Mouse (Mus musculus) spleen, adult 18-20 months (tissue): Measurements from ENCODE around the gene Cnksr3.

Experiments
- DNase-seq, 2 experiments: peaks; one replicate each; pipeline ENCODE4 v3.0.0; 2022; ENCODE audit warnings: mixed read lengths in 2 of 2

Cnksr3 gene

DNA sequence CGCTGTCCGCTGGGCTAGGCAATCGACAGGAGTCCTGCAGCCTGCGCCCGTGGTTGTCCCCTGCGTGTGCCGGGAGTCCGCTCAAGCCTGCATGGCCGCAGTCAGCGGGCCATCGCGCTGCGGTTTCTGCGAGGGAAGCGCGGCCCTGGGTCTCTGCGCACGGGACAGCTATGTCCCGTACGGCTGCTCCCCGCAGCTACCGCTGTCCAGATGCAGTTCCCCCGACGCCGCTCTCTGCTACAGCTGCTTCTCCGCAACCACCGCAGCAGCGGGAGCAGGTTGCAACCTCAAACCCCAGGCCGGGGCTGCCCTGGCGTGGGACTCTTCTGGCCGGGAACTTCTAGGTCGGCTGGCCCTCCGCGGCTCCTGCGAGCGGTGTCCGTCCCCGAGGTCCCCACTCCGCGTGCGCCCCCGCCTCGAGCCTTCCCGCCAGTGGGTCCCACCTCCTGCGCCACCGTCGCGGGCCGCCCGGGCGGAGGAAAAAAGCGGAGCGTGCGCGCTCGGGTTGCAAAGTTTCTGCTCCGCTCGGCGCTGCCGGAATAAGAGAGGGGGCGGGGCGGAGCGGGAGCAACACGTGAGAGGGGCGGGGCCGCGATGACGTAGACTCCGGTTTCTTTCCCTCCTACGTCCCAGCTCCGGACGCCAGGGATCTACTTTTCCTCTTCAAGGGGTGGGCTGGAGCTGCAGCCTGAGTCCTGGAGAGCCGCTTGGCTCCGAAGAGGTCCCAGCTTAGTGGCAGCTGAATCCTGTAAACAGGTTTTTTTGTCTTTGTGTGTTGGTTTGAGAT is at the start of gene Cnksr3:
Gene Cnksr3 (minus strand): TSS at position 542 of the 787 bp plus-strand sequence.
- peak; percentile 86 to 94 for DNase-seq

DNA sequence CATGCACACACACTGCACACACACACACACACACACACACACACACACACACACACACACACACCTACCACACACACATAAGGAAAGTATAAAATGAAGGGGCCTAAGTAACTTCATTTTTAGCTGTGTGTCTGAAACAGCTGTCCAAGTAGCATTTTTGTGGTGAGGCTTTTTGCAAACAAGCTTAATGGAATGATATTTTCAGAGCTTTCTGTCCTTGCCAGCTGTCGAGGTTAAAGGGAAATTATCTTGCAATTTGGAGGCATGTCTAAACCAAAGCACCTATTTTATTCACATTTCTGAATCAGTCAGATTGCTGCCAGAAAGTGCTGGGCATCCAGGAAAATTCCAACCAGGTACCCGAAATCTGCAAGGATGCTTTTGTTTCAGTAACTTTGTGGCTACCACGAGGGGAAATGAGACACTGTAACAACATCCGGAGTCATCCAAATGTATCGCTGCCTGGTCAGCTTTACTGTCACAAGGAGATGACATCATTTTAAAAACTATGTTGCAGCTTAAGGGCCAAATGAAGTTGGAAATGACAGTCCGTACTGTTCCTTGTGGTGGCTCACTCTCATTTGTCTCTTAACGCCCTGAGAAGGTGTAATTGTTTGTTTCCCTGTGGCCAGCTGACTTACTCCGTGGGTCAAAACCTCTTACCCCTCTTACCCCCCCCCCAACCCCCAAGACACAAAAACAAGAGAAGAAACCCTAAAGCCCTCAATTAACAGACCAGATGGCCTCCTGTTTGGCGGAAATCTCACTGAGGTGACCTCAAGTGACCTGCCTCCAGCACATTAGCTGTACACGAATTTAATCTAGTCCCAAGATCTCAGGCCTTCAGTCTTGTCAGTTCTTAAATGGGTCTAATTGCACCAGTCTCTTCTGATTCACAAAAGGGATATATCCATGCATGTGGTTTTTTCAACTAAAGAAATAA is 48.4 kb upstream of the Cnksr3 start:
- no peak for DNase-seq

DNA sequence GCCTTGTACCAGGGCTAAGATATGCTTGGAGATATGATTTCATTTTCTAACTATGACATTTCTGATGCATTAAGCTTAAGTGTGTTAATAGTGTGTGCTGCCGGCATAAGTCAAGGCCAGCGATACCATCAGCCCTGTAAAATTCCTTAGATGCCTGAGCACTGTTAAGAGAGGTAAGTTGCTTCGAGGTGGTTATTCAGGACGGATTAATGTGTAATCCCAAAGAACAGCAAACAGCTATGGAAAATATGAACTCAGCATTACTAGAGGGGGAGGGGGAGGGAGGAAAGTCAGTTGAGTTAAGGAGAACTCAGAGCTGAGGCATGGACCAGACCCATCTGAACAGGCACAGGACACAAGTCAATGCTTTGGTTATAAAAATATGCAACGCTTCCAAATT is 46.6 kb upstream of the Cnksr3 start:
- no peak for DNase-seq

DNA sequence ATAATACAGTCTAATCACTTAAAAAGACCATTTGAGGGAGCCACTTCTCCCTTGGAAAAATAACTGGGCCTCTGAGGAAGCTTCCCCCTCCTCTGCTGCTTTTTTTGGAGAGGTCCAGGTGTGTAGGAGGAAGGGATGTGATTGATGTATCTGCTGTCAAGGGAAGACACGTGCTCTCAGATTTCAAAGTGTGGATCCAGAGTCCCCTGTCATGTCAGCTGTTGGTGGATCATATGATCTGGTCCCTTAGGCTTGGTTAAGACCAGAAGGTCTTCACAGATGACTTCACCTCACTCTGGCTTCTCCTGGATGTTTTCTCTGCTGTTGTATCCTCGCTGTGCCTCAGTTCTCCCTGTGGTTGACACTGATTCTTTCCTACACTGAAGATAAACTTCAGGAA is 38.4 kb upstream of the Cnksr3 start:
- no peak for DNase-seq

DNA sequence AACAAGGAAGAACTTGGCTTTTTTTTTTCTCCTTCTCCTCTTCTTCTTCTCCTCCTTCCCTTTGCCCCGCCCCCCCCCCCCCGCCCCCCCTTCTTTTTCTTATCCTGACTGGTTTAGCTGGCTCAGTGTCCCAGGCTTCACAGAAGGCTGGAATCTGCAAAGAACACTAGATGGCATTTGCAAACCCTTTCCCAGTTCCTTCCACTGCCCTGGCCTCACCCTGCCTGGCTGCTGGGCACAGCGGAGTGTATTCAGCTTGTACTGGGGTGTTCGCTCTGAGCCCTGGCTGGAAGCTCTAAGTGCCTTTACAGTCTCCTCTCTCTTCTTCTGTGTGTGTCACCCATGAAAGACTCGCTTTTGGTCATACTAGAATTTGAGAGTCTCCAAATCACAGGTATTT is 22.6 kb upstream of the Cnksr3 start:
- no peak for DNase-seq

DNA sequence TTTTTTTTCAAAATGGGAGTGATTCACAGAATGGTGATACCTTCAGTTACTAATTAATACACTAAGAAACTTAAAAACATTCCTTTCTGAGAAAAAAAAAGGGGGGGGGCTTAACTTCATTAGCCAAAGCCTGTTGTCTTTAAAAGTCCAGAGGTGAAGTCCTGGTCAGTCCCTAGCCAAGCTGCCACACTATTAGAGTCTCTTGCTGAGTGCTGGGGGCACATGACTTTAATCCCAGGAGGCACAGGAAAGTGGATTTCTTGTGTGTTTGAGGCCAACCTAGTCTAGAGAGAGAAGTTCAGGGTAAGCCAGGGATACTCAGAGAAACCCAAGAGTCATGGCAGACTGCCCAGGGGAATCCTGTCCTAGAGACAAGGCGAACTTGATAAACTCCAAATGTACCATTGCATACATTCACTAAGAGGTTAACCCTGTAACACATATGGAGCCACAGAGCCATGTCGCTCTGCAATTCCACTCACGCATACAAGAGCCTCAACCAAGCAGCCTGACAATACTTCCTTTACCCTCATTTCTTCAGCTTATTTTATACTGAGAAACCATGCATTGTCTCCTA is 5.6 kb upstream of the Cnksr3 start:
- no peak for DNase-seq

DNA sequence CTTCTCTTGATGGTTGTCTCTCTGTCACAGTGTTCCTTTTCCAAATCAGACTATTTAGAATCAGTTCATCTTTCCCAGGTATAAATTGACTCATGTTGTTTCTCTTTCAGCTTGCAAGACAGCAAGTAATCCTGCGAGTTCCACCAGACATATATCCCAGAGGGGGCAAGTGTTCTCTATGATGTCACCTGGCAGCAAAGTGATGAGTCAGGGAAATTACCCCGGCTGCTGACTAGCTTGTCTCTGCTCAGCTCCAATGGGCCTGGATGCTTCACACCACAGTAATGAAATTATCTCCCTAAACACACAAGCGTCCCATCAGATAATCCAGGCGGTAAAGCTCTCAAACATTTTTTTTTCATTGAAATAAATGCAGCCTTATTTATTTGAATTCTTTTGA is 2.7 kb upstream of the Cnksr3 start:
- no peak for DNase-seq

DNA sequence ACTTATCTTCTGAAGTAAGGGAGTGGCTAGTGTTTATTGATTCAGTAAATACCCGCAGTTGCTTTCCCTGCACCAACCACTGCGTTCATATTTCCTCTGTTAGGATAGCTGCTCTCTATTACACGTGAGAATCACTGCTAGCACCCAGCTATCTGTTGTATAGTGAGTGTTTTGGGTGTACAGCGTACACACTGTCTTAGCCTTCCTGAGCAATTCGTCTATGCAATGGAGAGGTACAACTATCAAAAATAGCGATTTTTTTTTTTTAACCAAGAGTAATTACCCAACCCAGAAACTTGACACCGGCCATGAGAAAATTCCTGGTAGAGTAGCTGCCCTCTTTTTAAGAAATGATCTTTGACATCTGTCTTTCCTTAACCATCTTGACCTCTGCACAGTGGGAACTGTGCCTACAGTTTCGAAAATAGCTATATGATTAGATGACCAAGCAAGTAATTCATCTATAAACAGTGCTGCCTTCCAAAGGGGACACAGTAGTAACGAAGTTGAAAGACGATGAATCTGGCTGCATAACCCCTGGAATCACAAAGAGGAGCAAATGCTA is 1.1 kb upstream of the Cnksr3 start:
- DNase-seq: no peak

DNA sequence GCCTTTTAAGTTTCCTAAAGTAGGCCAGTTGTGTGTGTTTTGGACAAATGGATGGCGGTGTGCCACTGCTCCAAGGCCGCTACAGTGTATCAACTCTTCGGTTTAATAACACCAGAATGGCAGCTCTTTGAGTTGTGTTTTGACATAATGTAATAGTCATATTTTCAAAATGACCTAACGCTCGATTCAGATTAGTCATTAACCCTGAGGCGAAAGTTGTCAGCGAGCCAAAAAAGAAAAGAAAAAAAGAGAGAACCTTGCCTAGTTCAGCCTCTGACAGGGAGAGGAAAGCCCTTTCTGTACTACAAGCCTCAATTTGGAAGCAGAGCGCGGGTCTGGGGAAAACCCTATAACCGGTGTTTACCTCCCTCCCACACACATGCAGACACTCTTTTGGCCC is 500 bp upstream of the Cnksr3 start:
- DNase-seq: no peak

DNA sequence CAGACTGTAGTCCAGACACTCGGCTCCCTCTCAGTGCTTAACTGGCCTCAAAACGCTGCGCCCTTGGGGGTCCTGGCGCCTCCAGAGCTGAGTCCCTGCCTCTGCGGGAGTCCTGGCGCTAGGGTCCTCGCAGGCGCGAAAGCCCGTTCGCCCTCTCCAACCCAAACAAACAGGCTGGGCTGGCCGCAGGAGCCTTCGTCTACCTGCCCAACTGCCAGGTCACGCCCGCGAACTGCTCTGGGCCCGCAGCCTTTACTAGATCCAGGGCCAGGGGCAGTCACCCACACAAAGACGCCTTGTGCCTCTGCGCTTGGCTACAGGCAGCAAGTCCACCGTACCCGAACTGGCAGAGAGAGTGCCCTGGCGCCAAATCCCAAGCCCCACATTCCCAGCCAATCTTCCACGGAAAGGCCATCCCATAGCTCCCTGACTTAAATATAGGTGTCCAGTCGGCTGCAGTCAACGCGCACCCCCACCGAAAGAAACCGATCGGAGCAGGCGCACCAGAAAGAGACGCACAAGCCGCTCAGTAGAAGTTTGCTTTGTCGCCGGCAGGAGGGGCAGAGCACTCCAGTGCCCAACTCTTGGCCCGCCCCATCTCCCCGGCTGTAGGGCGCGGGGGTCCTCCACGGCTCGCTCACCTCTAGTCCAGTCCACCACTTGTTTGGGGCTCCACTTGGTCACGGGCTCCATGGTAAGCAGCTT is 894 bp downstream of the Cnksr3 start:
- DNase-seq: peak; percentile 56 to 72

DNA sequence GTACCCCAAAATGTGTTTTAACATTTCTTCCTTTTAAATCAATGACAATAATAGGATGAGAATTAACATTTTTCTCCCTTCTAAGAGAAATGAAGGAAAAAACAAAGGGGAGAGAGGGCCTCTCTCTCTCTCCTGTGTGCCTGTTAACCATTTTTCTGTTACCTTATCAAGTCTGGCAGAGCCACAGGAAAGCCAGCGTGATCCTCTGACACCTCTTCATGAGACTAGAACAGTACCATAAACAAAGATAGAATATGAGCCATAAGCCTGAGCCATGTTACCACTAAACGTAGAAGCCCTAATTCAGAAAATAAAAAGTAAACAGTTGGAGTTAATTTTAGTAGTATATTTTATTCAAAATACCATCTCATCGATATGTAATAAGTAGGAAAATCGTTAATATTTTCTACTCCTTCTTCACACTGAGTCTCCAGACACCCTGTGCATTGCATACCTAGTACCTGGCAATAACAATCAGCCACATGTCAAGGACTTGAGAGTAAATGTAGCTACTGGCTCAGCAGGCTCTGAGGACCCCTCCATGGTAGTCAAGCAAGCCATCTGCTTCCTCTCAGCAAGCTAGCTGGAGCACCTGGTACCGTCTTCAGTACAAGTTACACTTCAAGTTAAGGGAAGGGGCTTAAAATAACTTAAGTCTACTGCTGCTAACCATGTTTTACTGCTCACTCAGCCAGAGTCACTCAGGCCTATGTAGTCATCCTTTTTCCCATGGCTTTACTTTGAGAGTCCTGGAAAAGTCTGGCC is 2.2 kb downstream of the Cnksr3 start:
- DNase-seq: no peak

DNA sequence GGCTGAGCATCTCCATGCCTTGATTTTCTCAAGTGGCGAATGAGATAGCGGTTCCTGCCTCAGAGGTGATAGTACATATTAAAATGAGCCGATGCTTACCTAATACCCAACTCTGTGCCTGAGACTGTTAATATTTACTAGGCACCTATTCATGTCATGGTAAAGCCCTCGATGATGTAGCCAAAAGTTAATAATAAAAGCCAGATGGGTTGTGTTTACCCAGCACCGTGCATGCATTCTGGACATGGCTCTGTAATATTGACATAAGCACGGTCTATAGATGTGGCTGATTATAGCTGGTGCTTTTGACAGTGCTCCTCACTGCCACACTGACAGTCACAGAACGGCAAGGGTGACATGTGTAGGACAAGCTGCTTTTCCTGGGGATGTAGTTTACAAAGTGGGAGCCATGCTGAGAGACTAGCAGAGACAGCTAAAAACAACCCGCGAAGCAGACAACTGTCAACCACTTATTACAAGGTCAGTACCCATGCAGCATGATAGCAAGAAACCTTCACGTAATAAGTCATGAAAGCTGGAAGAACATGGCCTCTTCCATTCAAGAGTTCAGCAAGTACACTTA is 3.1 kb downstream of the Cnksr3 start:
- DNase-seq: no peak

DNA sequence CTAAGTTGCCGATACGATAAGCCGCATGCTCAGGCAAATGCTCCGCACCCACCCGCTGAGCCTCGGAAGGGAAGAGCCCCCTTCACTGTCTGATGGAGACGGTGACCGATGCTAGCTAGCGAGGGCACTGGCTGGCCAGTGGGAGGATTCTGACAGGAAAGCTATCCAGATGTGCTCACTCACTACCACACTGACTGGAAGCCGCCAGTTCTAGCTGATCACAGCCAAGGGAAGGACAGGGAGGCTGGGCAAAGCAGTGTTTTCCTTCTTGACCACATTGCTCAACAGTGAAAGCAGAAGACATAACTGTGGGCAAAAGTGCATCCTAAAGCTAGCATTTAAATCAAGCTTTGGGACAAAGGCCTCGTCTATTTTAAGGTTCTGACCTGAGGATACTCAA is 4.7 kb downstream of the Cnksr3 start:
- no peak for DNase-seq

DNA sequence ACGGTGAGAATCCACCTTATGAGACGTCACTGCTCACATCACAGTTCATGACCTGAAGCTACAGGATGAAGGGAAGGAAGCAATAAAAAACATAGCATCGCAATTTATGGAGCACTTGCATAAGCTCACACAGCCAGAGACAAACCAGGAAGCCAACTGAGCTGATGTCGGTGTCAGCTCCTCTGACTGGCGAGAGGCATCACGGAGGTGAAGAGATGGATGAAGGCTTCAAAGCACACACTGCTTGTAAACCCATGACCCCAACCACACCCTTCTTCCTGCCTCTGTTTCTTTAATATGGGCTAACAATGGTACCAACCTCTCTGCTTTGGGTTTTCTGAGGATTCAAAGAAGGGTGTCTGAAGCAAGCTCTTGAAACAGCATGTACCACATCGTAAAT is 5.5 kb downstream of the Cnksr3 start:
- no peak for DNase-seq

DNA sequence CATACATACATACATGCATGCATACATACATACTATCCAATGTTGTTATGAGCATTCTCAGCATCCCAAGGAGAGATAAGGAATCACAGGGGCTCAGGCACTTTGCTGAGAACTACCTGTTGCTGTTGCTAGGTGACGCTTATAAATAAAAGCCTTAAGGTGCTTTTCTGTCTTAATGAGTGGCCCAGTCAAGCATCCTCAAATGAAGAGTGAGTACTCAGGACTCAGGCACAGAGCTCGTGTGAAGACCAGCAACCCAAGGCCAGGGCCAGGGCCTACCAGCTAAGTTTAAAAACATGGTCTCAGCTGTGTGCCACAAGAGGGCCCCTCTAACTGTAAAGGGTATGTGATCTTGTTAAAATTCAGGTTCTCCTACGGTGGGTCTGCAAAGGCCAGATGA is 6.5 kb downstream of the Cnksr3 start:
- DNase-seq: no peak

DNA sequence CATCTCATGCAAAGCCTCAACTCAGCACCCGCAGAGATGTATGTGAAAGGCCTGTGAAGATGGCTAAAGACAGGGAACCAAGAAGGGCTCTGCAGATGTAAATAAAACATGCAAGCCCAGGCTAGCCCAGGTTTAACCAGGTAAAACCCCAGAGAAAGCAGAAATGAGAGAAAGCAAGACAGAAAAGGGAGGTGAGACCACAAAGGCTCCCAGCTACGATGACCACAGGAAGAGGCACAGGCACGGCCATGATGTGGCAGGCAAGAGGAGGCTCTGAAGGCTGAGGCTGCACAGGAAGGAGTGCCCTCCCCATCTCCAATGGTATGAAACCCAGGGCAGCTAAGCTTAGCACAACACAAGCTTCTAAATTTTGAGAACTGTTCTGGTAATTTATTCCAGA is 7.1 kb downstream of the Cnksr3 start:
- DNase-seq: no peak

DNA sequence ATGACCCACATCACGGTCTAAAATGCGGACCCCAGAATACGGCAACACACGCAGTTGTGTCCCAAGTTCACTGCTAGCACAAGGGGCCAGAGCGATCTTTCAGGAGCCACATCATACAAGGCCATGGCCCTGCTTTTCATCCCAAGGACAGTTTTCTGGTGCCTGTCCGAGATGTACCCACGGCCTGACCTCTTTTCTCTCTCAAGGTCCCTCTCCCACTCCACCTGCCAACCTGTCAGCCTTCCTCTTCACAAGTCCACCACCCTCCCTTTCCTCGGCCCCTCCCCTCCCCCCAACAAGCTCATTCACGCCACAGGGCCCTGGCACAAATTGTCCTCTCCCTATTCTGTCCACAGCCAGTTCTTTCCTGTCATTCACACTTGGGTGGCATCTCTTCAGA is 9.5 kb downstream of the Cnksr3 start:
- no peak for DNase-seq

DNA sequence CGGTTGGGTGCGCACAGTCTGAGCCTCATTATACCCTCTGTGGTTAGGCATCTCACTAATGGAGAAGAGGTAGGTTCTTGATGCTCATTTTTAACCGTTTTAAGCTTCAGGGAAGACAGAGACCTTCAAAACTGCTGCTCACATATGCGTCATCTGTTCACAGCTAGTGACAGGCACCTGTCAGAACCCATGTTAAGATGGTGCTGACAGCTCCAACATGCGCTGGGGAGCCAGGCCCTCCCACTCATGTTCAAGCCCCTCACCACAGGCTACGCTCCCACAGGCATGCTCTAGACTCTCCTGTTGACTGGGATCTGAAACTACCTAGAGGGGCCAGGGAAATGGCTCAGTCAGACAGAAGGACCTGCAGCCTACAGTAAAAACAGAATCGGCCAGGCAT is 11.4 kb downstream of the Cnksr3 start:
- DNase-seq: no peak

DNA sequence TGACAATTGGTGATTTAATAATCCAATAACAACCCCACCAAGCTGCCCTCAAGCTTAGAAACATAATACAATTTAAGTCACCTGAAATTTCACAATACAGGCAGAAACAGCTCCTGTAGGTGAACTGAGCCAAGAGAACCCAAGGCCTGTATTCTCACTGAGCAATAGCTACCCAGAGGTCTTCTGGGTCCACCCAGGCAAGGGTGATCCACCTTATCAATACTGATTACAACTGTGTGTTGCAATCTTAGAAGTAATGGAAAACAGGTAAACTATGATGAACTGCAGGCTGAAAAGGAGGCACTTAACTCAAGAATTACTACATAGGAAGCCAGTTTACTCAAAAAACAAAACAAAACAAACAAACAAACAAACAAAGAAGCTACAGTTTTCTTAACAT is 13.8 kb downstream of the Cnksr3 start:
- no peak for DNase-seq

DNA sequence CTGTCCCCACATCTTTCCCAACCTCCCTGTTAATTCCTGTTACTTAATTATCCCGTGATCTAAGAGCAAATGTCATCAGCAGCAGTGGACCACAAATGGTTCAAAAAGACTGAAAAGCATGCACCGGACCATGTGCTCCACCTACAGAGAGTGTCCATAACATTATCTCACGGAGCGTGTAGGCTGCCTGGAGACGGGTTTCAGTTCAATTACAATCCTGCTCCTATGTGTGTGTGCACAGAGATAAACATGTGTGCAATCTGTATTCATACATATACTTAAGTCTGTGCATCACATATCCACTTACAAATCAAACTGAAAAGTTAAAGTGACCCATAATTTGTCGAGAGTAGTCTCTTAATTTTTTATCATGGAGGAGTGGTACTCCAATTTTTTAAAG is 14.3 kb downstream of the Cnksr3 start:
- no peak for DNase-seq

DNA sequence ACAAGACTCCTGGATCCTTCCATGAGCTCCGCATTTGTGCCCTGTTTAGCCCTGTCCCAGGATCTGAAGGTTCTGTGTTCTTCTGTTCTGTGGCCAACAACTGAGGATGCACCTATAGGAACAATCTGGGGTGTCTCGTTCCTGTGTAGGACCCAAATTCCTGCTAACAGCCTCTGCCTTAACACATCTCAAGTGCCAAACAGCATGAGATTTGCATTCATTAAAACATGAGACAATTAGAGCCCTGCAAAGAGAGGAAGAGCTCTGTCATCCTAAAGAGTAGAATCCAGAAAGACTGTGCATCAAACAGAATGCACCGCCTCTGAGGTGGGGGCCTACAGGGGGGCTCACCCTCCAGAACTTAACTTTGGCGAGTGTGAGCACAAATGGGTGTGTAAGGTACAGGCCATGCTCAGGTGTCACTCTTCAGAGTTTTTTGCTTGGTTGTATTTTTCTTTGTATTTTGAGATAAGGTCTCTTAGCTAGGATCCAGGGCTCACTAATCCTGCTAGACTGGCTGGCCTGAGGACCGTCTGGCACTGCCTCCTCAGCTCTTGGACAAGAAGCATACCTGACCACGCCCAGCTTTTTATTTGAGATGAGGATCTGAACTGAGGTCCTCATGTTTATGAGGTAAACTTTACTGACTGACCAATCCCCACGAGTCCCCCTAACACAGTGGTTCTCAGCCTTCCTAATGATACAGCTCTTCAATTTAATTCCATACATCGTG is 15.2 kb downstream of the Cnksr3 start:
- no peak for DNase-seq
